Mouse (Mus musculus): ENCODE measurements around the gene Calm3.

Calm3 gene

DNA sequence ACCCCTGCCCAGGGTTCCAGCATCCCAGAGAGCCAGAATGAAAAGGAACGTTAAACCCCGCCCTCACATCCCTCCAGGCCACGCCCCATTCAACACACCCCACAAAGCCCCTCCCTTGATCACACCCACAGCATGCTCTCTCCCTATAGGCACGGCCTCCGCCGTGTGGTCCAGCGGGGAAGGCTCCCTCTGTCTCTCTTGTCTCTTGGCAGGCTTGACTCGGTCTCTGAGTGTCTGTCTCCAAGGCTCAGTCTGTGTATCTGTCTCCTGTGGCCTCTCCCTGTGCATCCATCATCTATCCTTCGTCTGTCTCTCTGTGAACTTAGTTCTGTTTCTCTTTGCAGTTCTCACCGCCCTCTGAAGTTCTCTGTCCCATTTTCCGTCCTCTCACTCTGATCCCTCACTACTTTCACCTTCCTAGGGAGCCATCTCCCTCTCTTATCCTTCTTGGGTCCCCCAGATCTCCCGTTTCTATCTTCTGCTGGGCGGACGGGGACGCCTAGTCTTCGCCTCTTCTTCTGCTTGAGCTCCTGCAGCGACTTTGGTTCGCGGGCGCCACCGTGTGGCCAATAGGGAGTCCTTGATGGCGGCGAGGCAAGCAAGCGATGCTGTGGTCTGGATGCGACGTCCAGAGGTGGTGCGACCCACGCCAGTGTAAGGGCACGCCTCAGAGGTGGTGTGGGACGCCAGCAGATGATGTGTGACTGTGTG lies 32.1 kb downstream of the Calm3 start, which contains the start of gene Gng8:
Gng8 (plus strand) TSS at position 146 of the 711 bp plus-strand sequence.
- DNase-seq (ENCODE audit: low spot score) = peak; percentile 74

DNA sequence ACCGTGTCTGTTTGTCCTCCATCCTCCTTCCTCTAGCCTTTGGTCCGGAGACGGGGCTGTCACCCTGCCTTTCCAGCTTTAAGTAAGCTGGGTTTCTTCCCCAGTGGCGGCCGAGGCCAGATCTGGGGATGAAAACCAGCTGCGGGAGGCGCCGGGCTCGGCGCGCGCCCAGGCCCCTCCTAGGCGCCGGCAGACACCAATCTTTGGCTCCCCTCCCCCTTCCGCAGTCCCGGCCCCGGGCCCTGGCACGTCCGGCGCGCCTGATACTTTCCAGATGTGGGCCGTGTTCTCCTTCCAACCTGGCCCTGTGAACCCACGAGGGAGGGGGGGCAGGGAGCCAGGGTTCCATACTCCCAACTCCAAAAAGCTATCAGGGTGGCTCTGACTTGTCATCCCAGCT lies 33.0 kb downstream of the Calm3 start:
- no peak for DNase-seq (ENCODE audit: low spot score)

DNA sequence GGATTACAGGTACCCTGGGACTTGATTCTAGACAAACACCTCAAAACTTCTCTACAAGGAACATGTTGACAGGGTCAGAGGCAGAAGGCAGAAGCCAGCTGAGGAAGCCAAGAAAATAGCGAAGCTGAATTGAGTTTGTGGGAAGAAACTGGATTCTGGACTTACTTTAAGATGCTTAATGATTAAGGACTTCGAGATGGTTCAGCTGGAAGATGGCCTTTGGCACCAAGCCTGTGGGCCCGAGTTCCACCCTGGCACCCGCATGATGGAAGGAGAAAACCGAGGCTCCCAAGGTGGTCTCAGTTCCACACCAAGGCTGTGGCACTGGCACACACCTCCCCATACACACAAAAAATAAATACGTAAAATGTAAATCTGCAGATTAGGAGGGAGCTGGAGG lies 33.4 kb downstream of the Calm3 start:
- no peak for DNase-seq (ENCODE audit: low spot score)

DNA sequence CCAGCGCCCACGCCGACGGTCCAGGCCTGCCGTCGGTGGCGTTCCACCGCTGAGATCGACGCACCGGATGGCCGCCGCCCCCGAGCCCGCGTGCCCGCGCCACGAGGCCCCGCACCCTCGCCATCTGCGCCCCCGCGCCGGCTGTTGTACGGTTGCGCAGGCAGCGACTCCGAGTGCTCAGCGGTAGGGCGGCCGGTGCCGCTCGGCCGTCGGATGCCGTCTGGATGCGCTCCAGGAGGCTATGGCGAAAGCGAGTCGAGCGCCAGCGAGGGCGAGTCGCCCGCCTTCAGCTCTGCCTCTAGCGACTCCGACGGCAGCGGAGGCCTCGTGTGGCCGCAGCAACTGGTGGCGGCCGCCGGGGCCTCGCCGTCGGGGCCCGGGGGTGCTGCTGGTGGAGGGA lies 38.0 kb downstream of the Calm3 start:
- DNase-seq (ENCODE audit: low spot score) = no peak

DNA sequence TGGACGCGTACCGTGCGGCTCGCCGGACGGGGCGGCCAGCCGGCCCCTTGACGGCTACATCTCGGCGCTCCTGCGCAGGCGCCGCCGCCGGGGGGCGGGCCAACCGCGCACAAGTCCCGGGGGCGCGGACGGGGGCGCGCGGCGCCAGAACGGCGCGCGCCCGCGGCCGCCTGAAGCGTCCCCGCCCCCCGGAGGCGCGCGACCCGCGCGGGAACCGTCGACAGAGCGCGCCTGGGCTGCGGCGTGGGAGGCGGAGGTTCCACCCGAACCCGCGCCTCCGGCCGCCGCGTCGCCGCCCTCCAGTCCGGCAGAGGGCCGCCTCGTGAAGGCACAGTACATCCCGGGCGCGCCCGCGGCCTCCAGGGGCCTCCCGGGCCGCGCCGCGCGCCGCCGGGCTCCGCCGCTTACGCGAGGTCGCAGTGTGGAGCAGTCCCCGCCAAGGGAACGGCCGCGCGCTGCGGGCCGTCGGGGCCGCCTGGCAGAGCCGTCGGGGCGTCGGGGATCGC lies 38.6 kb downstream of the Calm3 start:
- no peak for DNase-seq (ENCODE audit: low spot score)

DNA sequence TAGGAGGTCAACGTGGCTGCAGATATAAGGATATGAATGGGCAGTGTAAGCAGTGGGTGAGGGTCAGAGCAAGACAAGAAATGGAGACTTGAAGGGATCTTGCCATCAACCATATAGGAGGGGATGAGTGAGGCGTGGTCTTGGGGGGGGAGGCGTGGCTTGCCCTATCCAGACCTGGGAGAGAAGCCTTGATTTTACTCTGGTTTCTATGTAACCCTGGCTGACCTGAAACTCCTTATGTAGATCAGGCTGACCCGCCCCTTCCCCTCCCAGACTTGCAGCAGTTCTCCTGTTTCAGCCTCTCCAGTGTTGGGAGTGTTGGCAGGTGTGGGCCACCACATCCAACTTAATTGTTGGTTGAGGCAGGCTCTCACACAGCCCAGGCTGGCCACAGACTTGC lies 39.6 kb downstream of the Calm3 start:
- DNase-seq (ENCODE audit: low spot score) = no peak

- no peak for DNase-seq (ENCODE audit: low spot score)
Observed at GRCm38 (mm10) chr7:16883162-16883561, 40.8 kb downstream of the Calm3 start.

DNA sequence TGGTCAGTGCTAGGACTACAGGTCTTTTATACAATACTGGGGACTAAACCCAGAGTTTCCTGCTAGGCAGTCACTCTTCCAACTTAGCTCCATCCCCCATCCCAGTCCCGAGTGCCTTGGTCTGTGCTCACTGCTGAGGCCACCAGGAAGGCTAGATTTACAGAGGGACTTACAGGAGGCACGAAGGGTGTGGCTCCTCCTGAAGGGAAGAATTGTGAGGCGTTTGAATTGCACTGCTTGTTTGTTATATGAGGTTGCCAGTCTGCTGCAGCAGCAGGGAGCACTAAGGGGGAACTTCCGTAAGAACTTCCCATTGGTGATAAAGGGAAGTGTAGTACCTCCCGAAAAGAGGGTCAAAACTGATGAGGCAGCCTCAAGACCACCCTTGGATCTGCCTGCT lies 43.3 kb downstream of the Calm3 start:
- DNase-seq (ENCODE audit: low spot score) = no peak

GRCm38 (mm10) chr7:16879796-16880547 lies 43.9 kb downstream of the Calm3 start:
- no peak for DNase-seq (ENCODE audit: low spot score)

- DNase-seq (ENCODE audit: low spot score) = no peak
Observed at GRCm38 (mm10) chr7:16877717-16878116, 46.2 kb downstream of the Calm3 start.

- no peak for DNase-seq (ENCODE audit: low spot score)
Observed at GRCm38 (mm10) chr7:16876608-16877007, 47.3 kb downstream of the Calm3 start.

GRCm38 (mm10) chr7:16876006-16876405 lies 47.9 kb downstream of the Calm3 start:
- no peak for DNase-seq (ENCODE audit: low spot score)

DNA sequence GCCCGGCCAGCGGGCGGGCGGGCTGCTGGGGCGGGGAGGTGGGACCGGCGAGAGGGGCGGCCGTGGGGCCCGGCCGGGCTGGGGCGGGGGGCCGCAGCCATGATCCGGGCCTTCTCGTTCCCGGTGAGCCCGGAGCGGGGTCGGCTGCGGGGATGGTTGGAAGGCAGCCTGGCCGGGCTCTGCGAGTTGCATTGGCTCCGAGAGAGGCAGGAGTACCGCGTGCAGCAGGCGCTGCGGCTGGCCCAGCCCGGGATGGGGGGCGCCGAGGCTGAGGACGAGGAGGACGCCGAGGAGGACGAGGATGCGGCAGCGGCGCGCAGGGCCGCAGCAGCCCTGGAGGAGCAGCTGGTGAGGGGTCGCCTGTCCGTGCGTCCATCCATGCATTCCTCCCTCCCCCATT lies 48.6 kb downstream of the Calm3 start:
- no peak for DNase-seq (ENCODE audit: low spot score)

DNA sequence AGATGAGACGGTGACA lies 48.8 kb downstream of the Calm3 start, which contains the start of gene Dact3:
Dact3 (plus strand) TSS at position 8 of the 16 bp plus-strand sequence.
- DNase-seq (ENCODE audit: low spot score) = no peak

DNA sequence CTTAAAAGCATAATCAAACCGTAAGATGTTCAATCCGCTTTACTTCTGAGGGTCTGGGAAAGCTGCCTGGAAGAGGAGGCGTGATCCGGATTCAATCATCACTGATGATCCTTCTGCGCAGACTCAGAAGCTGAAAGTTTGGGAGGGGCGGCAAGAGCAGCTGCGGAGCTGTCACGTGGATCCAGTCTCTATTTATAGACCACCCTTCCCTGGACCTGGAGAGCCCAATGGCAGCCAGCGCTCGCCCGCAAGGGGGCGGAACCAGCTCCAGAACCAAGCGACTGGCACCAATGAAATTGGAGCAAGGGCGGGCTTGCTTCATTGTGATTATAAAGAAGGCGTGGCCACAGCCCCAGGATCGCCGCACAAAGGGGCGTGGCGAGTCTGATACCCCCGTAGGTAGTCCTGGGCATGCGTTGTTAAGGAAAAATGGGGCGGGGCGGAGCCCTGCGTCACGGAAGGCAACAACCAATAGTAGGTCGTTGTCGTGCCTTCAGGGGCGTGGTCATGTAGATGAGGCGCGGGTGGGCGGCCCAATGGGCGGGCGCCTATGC lies 49.1 kb downstream of the Calm3 start:
- DNase-seq (ENCODE audit: low spot score) = peak; percentile 94

DNA sequence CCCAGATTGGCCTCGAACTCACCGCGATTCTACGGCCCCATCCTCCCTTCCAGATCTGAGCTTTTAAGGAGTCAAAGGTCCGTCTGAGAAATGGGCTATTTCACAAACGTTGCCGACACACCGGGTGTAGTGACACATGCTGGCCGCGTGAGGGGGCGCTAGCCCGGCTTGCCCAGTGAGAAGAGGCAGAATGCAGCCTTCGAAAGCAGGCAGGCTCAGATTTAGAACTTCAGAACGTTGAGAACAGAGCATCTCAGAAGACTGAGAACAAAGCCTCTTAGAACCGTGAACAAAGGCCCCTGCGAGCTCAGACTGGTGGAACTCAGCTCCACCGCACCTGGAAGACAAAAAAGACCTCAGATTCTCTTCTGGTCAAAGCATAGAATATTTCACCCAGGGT lies 49.7 kb downstream of the Calm3 start:
- peak; percentile 68 for DNase-seq (ENCODE audit: low spot score)

- DNase-seq (ENCODE audit: low spot score) = no peak
Observed at GRCm38 (mm10) chr7:16873392-16873791, 50.5 kb downstream of the Calm3 start.

DNA sequence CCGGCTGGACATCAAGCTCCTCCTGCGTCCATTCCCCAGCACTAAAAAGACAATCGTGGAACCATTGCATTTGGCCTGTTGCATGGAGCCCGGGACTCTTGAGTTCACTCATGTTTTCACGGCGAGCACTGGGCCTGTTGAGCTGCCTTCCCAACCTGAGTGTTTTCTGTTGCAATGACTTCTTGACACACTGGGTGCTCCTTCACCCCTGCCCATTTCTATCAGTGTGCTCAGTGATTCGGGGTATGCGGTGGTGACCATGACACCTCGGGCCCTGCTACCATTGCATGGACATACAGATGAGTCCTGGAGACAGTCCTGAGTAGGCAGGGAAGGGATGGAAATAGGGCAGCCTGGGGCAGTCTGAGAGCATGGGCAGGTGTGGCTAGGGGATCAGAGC lies 51.4 kb downstream of the Calm3 start:
- DNase-seq (ENCODE audit: low spot score) = no peak

DNA sequence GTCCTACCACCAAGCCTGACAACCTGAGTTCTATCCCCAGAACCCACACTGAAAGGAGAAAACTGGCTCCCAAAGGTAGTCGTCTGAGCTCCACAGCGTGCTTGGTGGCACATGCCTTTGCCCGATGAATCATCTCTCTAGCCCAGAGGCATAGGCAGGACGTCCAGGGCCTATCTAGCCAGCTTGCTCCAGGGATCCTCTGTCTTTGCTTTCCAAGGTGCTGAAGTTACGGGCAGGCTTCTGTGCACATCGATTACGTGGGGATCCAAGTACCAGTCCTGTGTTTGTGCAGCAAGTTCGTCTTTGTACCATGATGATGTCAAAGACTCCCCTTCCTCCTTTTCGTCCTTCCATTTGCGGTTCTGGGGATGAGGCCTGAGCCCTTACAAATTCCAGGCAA lies 52.3 kb downstream of the Calm3 start:
- no peak for DNase-seq (ENCODE audit: low spot score)

DNA sequence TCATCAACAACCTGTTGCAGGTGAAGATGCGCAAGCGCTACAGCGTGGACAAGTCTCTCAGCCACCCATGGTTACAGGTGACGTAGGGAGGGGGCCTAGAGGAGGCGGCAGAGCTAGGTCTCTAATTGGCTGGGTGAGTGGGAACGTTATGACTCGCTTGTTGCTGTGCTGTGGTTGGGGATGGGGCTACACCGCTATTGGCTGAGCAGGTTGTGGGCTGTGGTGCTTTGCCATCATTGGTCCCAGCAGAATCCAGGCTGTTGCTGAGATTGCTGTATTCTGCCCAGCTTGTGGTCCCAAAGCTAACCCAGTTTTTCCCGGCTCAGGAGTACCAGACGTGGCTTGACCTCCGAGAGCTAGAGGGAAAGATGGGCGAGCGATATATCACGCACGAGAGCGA lies 54.4 kb downstream of the Calm3 start:
- DNase-seq (ENCODE audit: low spot score) = no peak

DNA sequence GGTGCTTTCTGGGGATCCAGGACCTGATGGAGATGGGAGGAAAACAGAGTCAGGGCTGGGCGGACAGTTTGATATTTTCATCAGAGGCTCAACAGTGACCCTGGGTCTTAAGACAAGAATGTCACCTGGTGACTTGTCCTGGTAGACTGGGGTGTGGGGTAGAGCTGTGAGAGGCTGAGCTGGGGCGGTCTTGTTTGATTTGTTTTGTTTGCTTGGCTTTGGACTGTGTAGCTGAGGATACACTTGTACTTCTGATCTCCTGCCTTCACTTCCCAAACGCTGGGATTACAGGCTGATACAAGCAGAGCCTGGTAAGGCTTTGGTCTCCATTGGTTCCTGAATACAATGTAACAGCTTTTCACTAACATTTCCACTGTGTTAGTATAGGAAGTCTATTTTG lies 56.4 kb downstream of the Calm3 start:
- no peak for DNase-seq (ENCODE audit: low spot score)

All from spleen, adult 12 weeks (tissue).